Mouse (Mus musculus): ENCODE data around the gene Hoxc11. TPM values are rescaled to one million over a fixed set of nuclear protein-coding genes. Genes with fewer than 3 reads are reported as not detected.

The Hoxc11 gene
- polyA plus RNA-seq, 1 experiment: not detected

- Histone ChIP-seq H3K4me3 (ENCODE audit: insufficient read depth, low read depth, low read length) (no peak overlapping the region), H3K27ac (ENCODE audit: insufficient read depth, low read depth, low read length) (no peak overlapping the region), H3K4me1 (ENCODE audit: control insufficient read depth, insufficient read depth, low read length) (no peaks in the 10 kb centered on the region)
- no peak for TF ChIP-seq POLR2A (IDR thresholded peaks at IDR 0.05; ENCODE audit: insufficient read depth, low read depth, low read length)
- TF ChIP-seq CTCF (IDR thresholded peaks at IDR 0.05; ENCODE audit: insufficient read depth, low read depth, low read length): no peak
- 2% methylated on average over 17 of the region's 17 CpGs for WGBS
Observed at GRCm38 (mm10) chr15:103005308-103005707, 51.1 kb downstream of the Hoxc11 start.

GRCm38 (mm10) chr15:103005797-103006196 is 51.6 kb downstream of the Hoxc11 start:
- WGBS: 7% methylated on average over 5 of the region's 5 CpGs
- TF ChIP-seq POLR2A (IDR thresholded peaks at IDR 0.05; ENCODE audit: insufficient read depth, low read depth, low read length): no peak
- TF ChIP-seq CTCF (IDR thresholded peaks at IDR 0.05; ENCODE audit: insufficient read depth, low read depth, low read length): no peak
- H3K4me3 ChIP-seq (ENCODE audit: insufficient read depth, low read depth, low read length): no peak overlapping the region
- H3K27ac ChIP-seq (ENCODE audit: insufficient read depth, low read depth, low read length): no peak overlapping the region
- no peaks in the 10 kb centered on the region for H3K4me1 ChIP-seq (ENCODE audit: control insufficient read depth, insufficient read depth, low read length)

GRCm38 (mm10) chr15:103006326-103006725 is 52.1 kb downstream of the Hoxc11 start:
- no peaks in the 10 kb centered on the region for H3K4me1 ChIP-seq (ENCODE audit: control insufficient read depth, insufficient read depth, low read length)
- no peak overlapping the region for H3K27ac ChIP-seq (ENCODE audit: insufficient read depth, low read depth, low read length)
- no peak overlapping the region for H3K4me3 ChIP-seq (ENCODE audit: insufficient read depth, low read depth, low read length)
- no peak for TF ChIP-seq POLR2A (IDR thresholded peaks at IDR 0.05; ENCODE audit: insufficient read depth, low read depth, low read length)
- no peak for TF ChIP-seq CTCF (IDR thresholded peaks at IDR 0.05; ENCODE audit: insufficient read depth, low read depth, low read length)
- 16% methylated on average over 1 of the region's 1 CpGs for WGBS

Other genes starting within 250 kb of the Hoxc11 start
- not detected in 2 replicates for gene Calcoco1, start 232.2 kb upstream of the Hoxc11 start, polyA plus RNA-seq (2012; ENCODE audit: insufficient read depth, insufficient read length, low replicate concordance, missing spikeins)
- not detected in 2 replicates for gene Hoxc13, start 33.3 kb upstream of the Hoxc11 start, polyA plus RNA-seq (2012; ENCODE audit: insufficient read depth, insufficient read length, low replicate concordance, missing spikeins)
- gene Hoxc12, start 17.7 kb upstream of the Hoxc11 start, polyA plus RNA-seq (2012; ENCODE audit: insufficient read depth, insufficient read length, low replicate concordance, missing spikeins): not detected in 2 replicates
- gene Hoxc10, start 12.4 kb downstream of the Hoxc11 start, polyA plus RNA-seq (2012; ENCODE audit: insufficient read depth, insufficient read length, low replicate concordance, missing spikeins): not detected in 2 replicates
- gene Hoxc5, start 13.0 kb downstream of the Hoxc11 start, polyA plus RNA-seq (2012; ENCODE audit: insufficient read depth, insufficient read length, low replicate concordance, missing spikeins): not detected in 2 replicates
- not detected in 2 replicates for gene Hoxc9, start 22.0 kb downstream of the Hoxc11 start, polyA plus RNA-seq (2012; ENCODE audit: insufficient read depth, insufficient read length, low replicate concordance, missing spikeins)
- gene Hoxc8, start 36.2 kb downstream of the Hoxc11 start, polyA plus RNA-seq (2012; ENCODE audit: insufficient read depth, insufficient read length, low replicate concordance, missing spikeins): not detected in 2 replicates
- not detected in 2 replicates for gene Hoxc6, start 43.8 kb downstream of the Hoxc11 start, polyA plus RNA-seq (2012; ENCODE audit: insufficient read depth, insufficient read length, low replicate concordance, missing spikeins)
- gene Hoxc4, start 64.5 kb downstream of the Hoxc11 start, polyA plus RNA-seq (2012; ENCODE audit: insufficient read depth, insufficient read length, low replicate concordance, missing spikeins): not detected in 2 replicates
- gene Smug1, start 212.7 kb downstream of the Hoxc11 start, polyA plus RNA-seq (2012; ENCODE audit: insufficient read depth, insufficient read length, low replicate concordance, missing spikeins): not detected in 2 replicates